Mouse (Mus musculus): ENCODE measurements at regions not wholly inside any gene's neighbourhood (a gene's known extent, or its start where the extent isn't known, plus 50 kb on each side); places are given as distances from the start of the nearest gene placed in this dataset.
"Not testable (repeated sequence)": the region's sequence is repeated elsewhere in the genome, so short reads cannot be mapped to it uniquely, and the experiment has no call there.

DNA sequence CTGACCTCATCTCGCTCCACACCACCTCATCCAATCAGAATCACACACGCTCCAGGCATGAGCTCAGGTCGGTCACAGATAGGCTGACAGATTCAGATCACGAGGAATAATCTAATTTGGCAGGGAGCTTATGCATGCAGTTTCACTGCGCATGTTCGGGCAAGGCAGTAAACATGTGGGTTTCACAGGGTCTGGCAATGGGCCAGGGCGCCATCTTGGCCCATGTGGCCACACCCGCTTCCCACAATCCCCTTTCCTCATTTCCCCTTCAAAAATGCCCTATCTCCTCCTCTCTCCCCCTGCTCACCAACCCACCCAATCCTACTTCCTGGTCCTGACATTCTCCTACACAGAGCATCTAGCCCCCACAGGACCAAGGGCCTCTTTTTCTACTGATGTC is 127.2 kb upstream of the Tdrd3 start:
- not testable (repeated sequence) for H3K27ac ChIP-seq (ENCODE audit: low read length); H3K4me1 ChIP-seq (ENCODE audit: control insufficient read depth, insufficient read depth, low read length); H3K9me3 ChIP-seq (ENCODE audit: control insufficient read depth, low read depth, low read length); H3K4me2 ChIP-seq (replicated peaks; ENCODE audit: low read depth, low read length); H3K36me3 ChIP-seq (ENCODE audit: control insufficient read depth, insufficient read depth, low read length); ATAC-seq (ENCODE audit: insufficient number of reproducible peaks, insufficient read depth, low FRiP score, low read depth); H3K27me3 ChIP-seq (ENCODE audit: control insufficient read depth, insufficient read depth, low read length); H3K4me3 ChIP-seq (ENCODE audit: low read depth, low read length); H3K9ac ChIP-seq (replicated peaks; ENCODE audit: low read depth, low read length)
- 93% methylated on average over 8 of the region's 8 CpGs for WGBS

DNA sequence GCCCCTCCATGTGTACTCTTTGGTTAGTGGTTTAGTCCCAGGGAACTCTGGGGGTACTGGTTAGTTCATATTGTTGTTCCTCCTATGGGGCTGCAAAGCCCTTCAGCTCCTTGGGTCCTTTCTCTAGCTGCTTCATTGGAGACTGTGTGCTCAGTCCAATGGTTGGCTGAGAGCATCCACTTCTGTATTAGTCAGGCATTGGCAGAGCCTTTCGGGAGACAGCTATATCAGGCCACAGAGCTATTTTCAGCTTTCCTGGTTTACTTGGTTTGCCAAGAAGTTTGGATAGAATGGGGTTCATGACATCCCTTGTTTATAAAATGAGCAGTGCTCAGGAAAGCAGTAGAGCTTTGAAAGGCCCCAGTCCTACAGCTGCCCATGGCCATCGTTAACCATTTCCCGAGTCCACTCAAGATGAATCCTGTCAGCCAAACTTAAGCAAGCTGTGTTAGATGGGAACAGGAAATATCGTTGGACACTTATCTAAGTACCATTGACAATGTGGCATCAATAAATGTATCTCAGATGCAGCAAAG is 126.7 kb upstream of the Tdrd3 start:
- Histone ChIP-seq H3K4me2 (replicated peaks; ENCODE audit: low read depth, low read length) (no peak overlapping the region), H3K27me3 (ENCODE audit: control insufficient read depth, insufficient read depth, low read length) (no peaks in the 10 kb centered on the region), H3K4me1 (ENCODE audit: control insufficient read depth, insufficient read depth, low read length) (no peaks in the 10 kb centered on the region), H3K9me3 (ENCODE audit: control insufficient read depth, low read depth, low read length) (no peaks in the 10 kb centered on the region), H3K27ac (ENCODE audit: low read length) (no peak overlapping the region), H3K9ac (replicated peaks; ENCODE audit: low read depth, low read length) (no peak overlapping the region), H3K4me3 (ENCODE audit: low read depth, low read length) (no peak overlapping the region), H3K36me3 (ENCODE audit: control insufficient read depth, insufficient read depth, low read length) (no peaks in the 10 kb centered on the region)
- WGBS = 48% methylated on average over 4 of the region's 4 CpGs
- no peak for ATAC-seq (ENCODE audit: insufficient number of reproducible peaks, insufficient read depth, low FRiP score, low read depth)

DNA sequence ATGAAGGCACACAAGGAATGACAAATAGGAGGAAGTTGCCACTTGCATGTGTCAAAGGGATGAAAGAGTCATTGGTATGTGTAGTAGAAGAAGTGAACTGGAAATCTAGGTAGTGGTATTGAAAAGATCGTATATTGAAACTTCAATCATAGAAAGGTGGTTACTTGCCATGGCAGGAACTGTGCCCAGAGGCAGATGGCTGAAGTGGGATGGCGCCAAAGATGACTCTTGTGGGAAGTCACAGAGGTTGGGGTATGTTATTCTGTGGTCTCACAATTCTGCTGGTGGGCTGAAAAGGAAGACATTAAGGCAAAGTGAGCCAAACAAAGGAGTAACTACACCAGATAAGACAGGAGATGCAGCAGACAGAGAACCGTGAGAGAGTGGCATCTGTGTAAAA is 121.2 kb upstream of the Tdrd3 start:
- Histone ChIP-seq H3K4me1 (ENCODE audit: control insufficient read depth, insufficient read depth, low read length) (no peaks in the 10 kb centered on the region), H3K27ac (ENCODE audit: low read length) (no peak overlapping the region), H3K27me3 (ENCODE audit: control insufficient read depth, insufficient read depth, low read length) (no peaks in the 10 kb centered on the region), H3K36me3 (ENCODE audit: control insufficient read depth, insufficient read depth, low read length) (no peaks in the 10 kb centered on the region), H3K4me3 (ENCODE audit: low read depth, low read length) (no peak overlapping the region), H3K9ac (replicated peaks; ENCODE audit: low read depth, low read length) (no peak overlapping the region), H3K9me3 (ENCODE audit: control insufficient read depth, low read depth, low read length) (no peaks in the 10 kb centered on the region), H3K4me2 (replicated peaks; ENCODE audit: low read depth, low read length) (no peak overlapping the region)
- no peak for ATAC-seq (ENCODE audit: insufficient number of reproducible peaks, insufficient read depth, low FRiP score, low read depth)
- 90% methylated on average over 3 of the region's 3 CpGs for WGBS

DNA sequence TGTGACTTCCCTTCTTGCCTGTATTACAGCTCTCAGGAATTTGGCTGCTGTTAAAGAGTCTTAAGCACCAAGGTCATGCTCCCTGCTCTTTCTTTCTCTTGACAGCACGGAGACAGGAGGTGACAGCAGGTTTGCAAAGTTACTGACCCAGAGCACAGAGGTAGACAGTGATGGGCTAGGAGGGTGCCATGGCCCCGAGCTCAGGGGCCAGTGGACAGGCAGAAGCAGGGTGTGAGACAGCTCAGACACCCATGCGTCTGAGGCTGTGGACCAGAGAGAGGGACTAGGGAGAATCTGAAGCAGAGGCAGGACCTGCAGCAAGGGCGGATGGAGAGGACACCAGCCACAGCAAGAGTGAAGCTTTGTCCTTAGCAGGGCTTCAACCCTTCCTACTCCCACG is 119.3 kb upstream of the Tdrd3 start:
- Histone ChIP-seq H3K9me3 (ENCODE audit: control insufficient read depth, low read depth, low read length) (no peaks in the 10 kb centered on the region), H3K4me1 (ENCODE audit: control insufficient read depth, insufficient read depth, low read length) (no peaks in the 10 kb centered on the region), H3K4me3 (ENCODE audit: low read depth, low read length) (no peak overlapping the region), H3K27ac (ENCODE audit: low read length) (no peak overlapping the region), H3K9ac (replicated peaks; ENCODE audit: low read depth, low read length) (no peak overlapping the region), H3K36me3 (ENCODE audit: control insufficient read depth, insufficient read depth, low read length) (no peaks in the 10 kb centered on the region), H3K4me2 (replicated peaks; ENCODE audit: low read depth, low read length) (no peak overlapping the region), H3K27me3 (ENCODE audit: control insufficient read depth, insufficient read depth, low read length) (no peaks in the 10 kb centered on the region)
- no peak for ATAC-seq (ENCODE audit: insufficient number of reproducible peaks, insufficient read depth, low FRiP score, low read depth)
- WGBS = 35% methylated on average over 5 of the region's 5 CpGs

DNA sequence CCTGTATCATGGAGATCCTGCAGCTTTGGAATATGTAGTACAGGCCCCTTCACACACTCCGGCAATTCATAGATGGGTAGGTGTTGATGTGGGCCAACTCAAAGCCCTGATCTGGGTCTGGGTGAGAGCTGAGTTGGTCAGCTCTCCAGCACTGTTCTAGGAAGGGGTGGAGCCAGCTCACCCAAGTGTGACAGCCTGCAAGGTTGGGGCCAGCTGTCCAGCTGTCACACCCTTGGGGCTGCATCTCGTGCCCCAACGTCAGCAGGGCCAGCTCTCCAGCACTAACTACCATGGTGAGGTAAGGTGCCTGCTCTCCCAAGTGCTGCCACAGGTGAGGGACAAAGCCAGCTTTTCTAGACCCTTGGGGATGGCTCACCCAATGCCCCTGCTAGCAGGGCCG is 115.6 kb upstream of the Tdrd3 start:
- no peaks in the 10 kb centered on the region for H3K4me1 ChIP-seq (ENCODE audit: control insufficient read depth, insufficient read depth, low read length)
- no peak overlapping the region for H3K4me2 ChIP-seq (replicated peaks; ENCODE audit: low read depth, low read length)
- H3K9me3 ChIP-seq (ENCODE audit: control insufficient read depth, low read depth, low read length) = no peaks in the 10 kb centered on the region
- 78% methylated on average over 4 of the region's 4 CpGs for WGBS
- H3K4me3 ChIP-seq (ENCODE audit: low read depth, low read length) = no peak overlapping the region
- no peak for ATAC-seq (ENCODE audit: insufficient number of reproducible peaks, insufficient read depth, low FRiP score, low read depth)
- no peaks in the 10 kb centered on the region for H3K36me3 ChIP-seq (ENCODE audit: control insufficient read depth, insufficient read depth, low read length)
- H3K9ac ChIP-seq (replicated peaks; ENCODE audit: low read depth, low read length) = no peak overlapping the region
- H3K27ac ChIP-seq (ENCODE audit: low read length) = no peak overlapping the region
- H3K27me3 ChIP-seq (ENCODE audit: control insufficient read depth, insufficient read depth, low read length) = no peaks in the 10 kb centered on the region

DNA sequence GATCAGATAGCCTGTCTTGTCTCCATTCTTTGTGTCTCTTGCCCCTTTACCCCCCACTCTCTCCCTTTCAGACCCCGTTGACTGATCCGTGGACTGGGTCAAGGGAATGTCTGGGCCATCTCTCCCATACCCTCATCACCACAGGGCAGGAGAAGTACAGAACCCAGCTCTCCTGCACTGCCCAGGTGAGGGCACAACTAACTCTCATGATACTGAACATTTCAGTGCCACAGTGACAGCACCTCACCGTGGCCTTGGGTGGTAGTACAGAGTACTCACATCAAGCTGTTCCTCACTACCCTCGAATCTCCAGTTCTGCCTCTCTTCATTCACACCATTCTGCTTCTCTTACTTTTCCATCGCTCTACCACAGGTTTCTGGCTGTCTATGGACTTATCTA is 114.9 kb upstream of the Tdrd3 start:
- Histone ChIP-seq H3K9me3 (ENCODE audit: control insufficient read depth, low read depth, low read length) (no peaks in the 10 kb centered on the region), H3K4me1 (ENCODE audit: control insufficient read depth, insufficient read depth, low read length) (no peaks in the 10 kb centered on the region), H3K9ac (replicated peaks; ENCODE audit: low read depth, low read length) (no peak overlapping the region), H3K27ac (ENCODE audit: low read length) (no peak overlapping the region), H3K4me3 (ENCODE audit: low read depth, low read length) (no peak overlapping the region), H3K27me3 (ENCODE audit: control insufficient read depth, insufficient read depth, low read length) (no peaks in the 10 kb centered on the region), H3K4me2 (replicated peaks; ENCODE audit: low read depth, low read length) (no peak overlapping the region), H3K36me3 (ENCODE audit: control insufficient read depth, insufficient read depth, low read length) (no peaks in the 10 kb centered on the region)
- ATAC-seq (ENCODE audit: insufficient number of reproducible peaks, insufficient read depth, low FRiP score, low read depth) = no peak
- 79% methylated on average over 5 of the region's 5 CpGs for WGBS

DNA sequence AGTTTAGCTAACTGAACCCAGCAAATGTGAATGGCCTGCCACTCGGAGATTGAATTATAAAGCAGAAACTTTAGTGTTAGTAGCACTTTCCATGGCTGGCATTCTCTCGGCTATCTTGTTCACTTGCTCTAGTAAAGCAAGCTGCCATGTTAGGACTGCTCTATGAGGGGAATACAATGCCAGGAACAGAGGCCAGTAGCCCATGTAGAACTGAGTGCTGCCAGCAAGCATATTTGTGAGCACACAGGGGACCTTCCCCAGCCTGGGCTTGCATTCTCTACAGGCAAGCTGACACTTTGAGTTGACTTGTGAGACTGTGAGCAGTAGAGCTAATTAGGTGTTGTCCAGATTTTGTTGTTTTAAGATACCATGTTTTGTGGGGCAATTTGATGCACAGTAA is 111.0 kb upstream of the Tdrd3 start:
- H3K4me3 ChIP-seq (ENCODE audit: low read depth, low read length) = no peak overlapping the region
- 88% methylated on average over 2 of the region's 2 CpGs for WGBS
- ATAC-seq (ENCODE audit: insufficient number of reproducible peaks, insufficient read depth, low FRiP score, low read depth) = no peak

DNA sequence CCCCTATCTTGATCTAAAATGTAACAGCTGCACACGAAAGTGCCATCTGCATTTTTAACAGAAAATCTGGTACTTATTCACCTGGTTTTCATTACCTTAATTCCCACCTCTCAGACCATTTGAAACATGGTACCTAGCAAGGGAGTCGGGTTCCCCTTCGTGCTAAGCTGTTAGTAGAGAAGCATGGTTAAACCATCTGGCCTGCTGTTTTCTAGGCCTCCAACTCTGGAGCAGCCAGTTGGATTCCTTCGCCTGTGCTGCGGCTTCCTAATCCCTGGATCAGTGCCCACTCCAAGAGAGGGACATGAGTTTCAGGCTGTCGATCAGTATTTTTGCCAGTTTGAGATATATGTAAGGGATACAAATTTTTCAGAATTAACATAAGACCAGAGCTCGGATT is 110.4 kb upstream of the Tdrd3 start:
- Histone ChIP-seq H3K4me2 (replicated peaks; ENCODE audit: low read depth, low read length) (no peak overlapping the region), H3K36me3 (ENCODE audit: control insufficient read depth, insufficient read depth, low read length) (no peaks in the 10 kb centered on the region), H3K4me3 (ENCODE audit: low read depth, low read length) (no peak overlapping the region), H3K27ac (ENCODE audit: low read length) (no peak overlapping the region), H3K9ac (replicated peaks; ENCODE audit: low read depth, low read length) (no peak overlapping the region), H3K4me1 (ENCODE audit: control insufficient read depth, insufficient read depth, low read length) (no peaks in the 10 kb centered on the region), H3K9me3 (ENCODE audit: control insufficient read depth, low read depth, low read length) (no peaks in the 10 kb centered on the region), H3K27me3 (ENCODE audit: control insufficient read depth, insufficient read depth, low read length) (no peaks in the 10 kb centered on the region)
- WGBS = 76% methylated on average over 7 of the region's 7 CpGs
- ATAC-seq (ENCODE audit: insufficient number of reproducible peaks, insufficient read depth, low FRiP score, low read depth) = no peak

More for the DNA sequence above, 111.0 kb upstream of the Tdrd3 start:
- Histone ChIP-seq H3K4me2 (replicated peaks; ENCODE audit: low read depth, low read length) (no peak overlapping the region), H3K27ac (ENCODE audit: low read length) (no peak overlapping the region), H3K9me3 (ENCODE audit: control insufficient read depth, low read depth, low read length) (no peaks in the 10 kb centered on the region), H3K4me1 (ENCODE audit: control insufficient read depth, insufficient read depth, low read length) (no peaks in the 10 kb centered on the region), H3K36me3 (ENCODE audit: control insufficient read depth, insufficient read depth, low read length) (no peaks in the 10 kb centered on the region), H3K9ac (replicated peaks; ENCODE audit: low read depth, low read length) (no peak overlapping the region), H3K27me3 (ENCODE audit: control insufficient read depth, insufficient read depth, low read length) (no peaks in the 10 kb centered on the region)

DNA sequence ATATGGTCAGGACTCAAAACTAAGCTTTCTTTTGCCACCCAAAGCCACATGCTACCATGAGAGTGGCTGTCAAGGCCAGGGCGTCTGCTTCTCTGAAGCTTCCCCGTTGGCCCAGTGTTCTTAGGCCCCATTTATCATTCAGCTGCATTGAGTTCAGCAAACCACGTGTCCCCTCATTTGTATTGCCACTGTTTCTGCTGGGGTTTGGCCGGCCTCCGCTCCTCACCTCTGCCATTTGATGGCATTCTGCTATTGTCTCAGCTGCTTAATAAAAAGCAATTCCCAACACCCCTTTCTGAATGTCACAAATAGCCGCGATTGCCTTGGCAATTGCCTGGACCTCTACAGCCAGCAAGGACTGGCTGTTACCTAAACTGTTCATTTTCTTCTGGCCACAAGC is 108.4 kb upstream of the Tdrd3 start:
- no peaks in the 10 kb centered on the region for H3K9me3 ChIP-seq (ENCODE audit: control insufficient read depth, low read depth, low read length)
- H3K27me3 ChIP-seq (ENCODE audit: control insufficient read depth, insufficient read depth, low read length) = no peaks in the 10 kb centered on the region
- no peak overlapping the region for H3K4me2 ChIP-seq (replicated peaks; ENCODE audit: low read depth, low read length)
- H3K9ac ChIP-seq (replicated peaks; ENCODE audit: low read depth, low read length) = no peak overlapping the region
- H3K36me3 ChIP-seq (ENCODE audit: control insufficient read depth, insufficient read depth, low read length) = no peaks in the 10 kb centered on the region
- no peak overlapping the region for H3K27ac ChIP-seq (ENCODE audit: low read length)
- 56% methylated on average over 7 of the region's 7 CpGs for WGBS
- no peaks in the 10 kb centered on the region for H3K4me1 ChIP-seq (ENCODE audit: control insufficient read depth, insufficient read depth, low read length)
- ATAC-seq (ENCODE audit: insufficient number of reproducible peaks, insufficient read depth, low FRiP score, low read depth) = no peak
- no peak overlapping the region for H3K4me3 ChIP-seq (ENCODE audit: low read depth, low read length)
